Mouse (Mus musculus): ENCODE data around the gene Olfr91.
"Not testable (repeated sequence)": the region's sequence is repeated elsewhere in the genome, so short reads cannot be mapped to it uniquely, and the experiment has no call there.

The Olfr91 gene

GRCm38 (mm10) chr17:37098178-37098577, at the start of gene Olfr91:
Gene Olfr91, minus strand, starts transcription at chr17:37098278.
- in situ Hi-C loops (cut with MboI; ENCODE audit: low pct_unique_long_range_greater_than_20kb in 1 of 2, low sequenced_read_pairs in 2 of 2, unreplicated experiment in 1 of 2), result no loop called here

- in situ Hi-C loops (cut with MboI; ENCODE audit: low pct_unique_long_range_greater_than_20kb in 1 of 2, low sequenced_read_pairs in 2 of 2, unreplicated experiment in 1 of 2), result not testable (repeated sequence)
Observed at GRCm38 (mm10) chr17:37131366-37131765, 33.3 kb upstream of the Olfr91 start.

GRCm38 (mm10) chr17:37119988-37120387, 21.9 kb upstream of the Olfr91 start, which contains the start of gene Olfr92:
Gene Olfr92, minus strand, starts transcription at chr17:37120088.
- in situ Hi-C loops (cut with MboI; ENCODE audit: low pct_unique_long_range_greater_than_20kb in 1 of 2, low sequenced_read_pairs in 2 of 2, unreplicated experiment in 1 of 2), result no loop called here

- in situ Hi-C loops (cut with MboI; ENCODE audit: low pct_unique_long_range_greater_than_20kb in 1 of 2, low sequenced_read_pairs in 2 of 2, unreplicated experiment in 1 of 2), result no loop called here
Observed at GRCm38 (mm10) chr17:37093289-37093688, 4.8 kb downstream of the Olfr91 start.

- in situ Hi-C loops (cut with MboI; ENCODE audit: low pct_unique_long_range_greater_than_20kb in 1 of 2, low sequenced_read_pairs in 2 of 2, unreplicated experiment in 1 of 2), result no loop called here
Observed at GRCm38 (mm10) chr17:37092198-37092597, 5.9 kb downstream of the Olfr91 start.

- in situ Hi-C loops (cut with MboI; ENCODE audit: low pct_unique_long_range_greater_than_20kb in 1 of 2, low sequenced_read_pairs in 2 of 2, unreplicated experiment in 1 of 2), result no loop called here
Observed at GRCm38 (mm10) chr17:37088399-37088798, 9.7 kb downstream of the Olfr91 start, which contains the start of gene Olfr90. Gene Olfr90, minus strand, starts transcription at chr17:37088499.

GRCm38 (mm10) chr17:37085545-37085944, 12.5 kb downstream of the Olfr91 start:
- in situ Hi-C loops (cut with MboI; ENCODE audit: low pct_unique_long_range_greater_than_20kb in 1 of 2, low sequenced_read_pairs in 2 of 2, unreplicated experiment in 1 of 2), result no loop called here

GRCm38 (mm10) chr17:37084632-37085031, 13.4 kb downstream of the Olfr91 start:
- in situ Hi-C loops (cut with MboI; ENCODE audit: low pct_unique_long_range_greater_than_20kb in 1 of 2, low sequenced_read_pairs in 2 of 2, unreplicated experiment in 1 of 2), result no loop called here

GRCm38 (mm10) chr17:37083327-37083726, 14.8 kb downstream of the Olfr91 start:
- in situ Hi-C loops (cut with MboI; ENCODE audit: low pct_unique_long_range_greater_than_20kb in 1 of 2, low sequenced_read_pairs in 2 of 2, unreplicated experiment in 1 of 2), result no loop called here

- in situ Hi-C loops (cut with MboI; ENCODE audit: low pct_unique_long_range_greater_than_20kb in 1 of 2, low sequenced_read_pairs in 2 of 2, unreplicated experiment in 1 of 2), result no loop called here
Observed at GRCm38 (mm10) chr17:37081659-37082058, 16.4 kb downstream of the Olfr91 start.

- in situ Hi-C loops (cut with MboI; ENCODE audit: low pct_unique_long_range_greater_than_20kb in 1 of 2, low sequenced_read_pairs in 2 of 2, unreplicated experiment in 1 of 2), result no loop called here
Observed at GRCm38 (mm10) chr17:37080119-37080518, 18.0 kb downstream of the Olfr91 start.

- in situ Hi-C loops (cut with MboI; ENCODE audit: low pct_unique_long_range_greater_than_20kb in 1 of 2, low sequenced_read_pairs in 2 of 2, unreplicated experiment in 1 of 2), result loop anchor here in 1 of 2 experiments (10.0 kb wide), 1 partner anchor 116 kb away; the partner anchor contains the start of gene Ubd
Observed at GRCm38 (mm10) chr17:37078990-37079389, 19.1 kb downstream of the Olfr91 start.

- in situ Hi-C loops (cut with MboI; ENCODE audit: low pct_unique_long_range_greater_than_20kb in 1 of 2, low sequenced_read_pairs in 2 of 2, unreplicated experiment in 1 of 2), result loop anchor here in 1 of 2 experiments (10.0 kb wide), 1 partner anchor 117 kb away; the partner anchor contains the start of gene Ubd
Observed at GRCm38 (mm10) chr17:37078193-37078592, 19.9 kb downstream of the Olfr91 start.

GRCm38 (mm10) chr17:37075766-37076165, 22.3 kb downstream of the Olfr91 start:
- in situ Hi-C loops (cut with MboI; ENCODE audit: low pct_unique_long_range_greater_than_20kb in 1 of 2, low sequenced_read_pairs in 2 of 2, unreplicated experiment in 1 of 2), result loop anchor here in 1 of 2 experiments (10.0 kb wide), 1 partner anchor 119 kb away; the partner anchor contains the start of gene Ubd

GRCm38 (mm10) chr17:37075181-37075580, 22.9 kb downstream of the Olfr91 start:
- in situ Hi-C loops (cut with MboI; ENCODE audit: low pct_unique_long_range_greater_than_20kb in 1 of 2, low sequenced_read_pairs in 2 of 2, unreplicated experiment in 1 of 2), result loop anchor here in 1 of 2 experiments (10.0 kb wide), 1 partner anchor 120 kb away; the partner anchor contains the start of gene Ubd

GRCm38 (mm10) chr17:37072730-37073276, 25.3 kb downstream of the Olfr91 start:
- in situ Hi-C loops (cut with MboI; ENCODE audit: low pct_unique_long_range_greater_than_20kb in 1 of 2, low sequenced_read_pairs in 2 of 2, unreplicated experiment in 1 of 2), result loop anchor here in 1 of 2 experiments (10.0 kb wide), 1 partner anchor 122 kb away; the partner anchor contains the start of gene Ubd

GRCm38 (mm10) chr17:37072080-37072729, 25.9 kb downstream of the Olfr91 start:
- in situ Hi-C loops (cut with MboI; ENCODE audit: low pct_unique_long_range_greater_than_20kb in 1 of 2, low sequenced_read_pairs in 2 of 2, unreplicated experiment in 1 of 2), result loop anchor here in 1 of 2 experiments (10.0 kb wide), 1 partner anchor 123 kb away; the partner anchor contains the start of gene Ubd

- in situ Hi-C loops (cut with MboI; ENCODE audit: low pct_unique_long_range_greater_than_20kb in 1 of 2, low sequenced_read_pairs in 2 of 2, unreplicated experiment in 1 of 2), result loop anchor here in 1 of 2 experiments (10.0 kb wide), 1 partner anchor 125 kb away; the partner anchor contains the start of gene Ubd
Observed at GRCm38 (mm10) chr17:37070121-37070520, 28.0 kb downstream of the Olfr91 start.

- in situ Hi-C loops (cut with MboI; ENCODE audit: low pct_unique_long_range_greater_than_20kb in 1 of 2, low sequenced_read_pairs in 2 of 2, unreplicated experiment in 1 of 2), result no loop called here
Observed at GRCm38 (mm10) chr17:37067861-37068260, 30.2 kb downstream of the Olfr91 start.

Data from mouse embryonic stem cell (cell line).